Mouse (Mus musculus) lung, adult 2 months (tissue): ENCODE results near the gene Tnni3. TPM values are rescaled to one million over a fixed set of nuclear protein-coding genes. Genes with fewer than 3 reads are reported as not detected.

ENCODE experiments used
- DNase-seq: peaks from one replicate; pipeline ENCODE4 v3.0.0; 2022
- H3K4me1 ChIP-seq: fragments of 200-500 bp; 2 replicates; pipeline ENCODE4 v1.6.1; 2011; ENCODE audit warnings: low read length; ENCODE audit not compliant: control insufficient read depth, insufficient read depth
- H3K4me3 ChIP-seq: fragments of 200-500 bp; replicated peaks from 2 replicates; pipeline ENCODE3; 2011; ENCODE audit warnings: low read depth, mild to moderate bottlenecking, control low read depth, low read length; ENCODE audit errors: extremely low read depth
- CTCF ChIP-seq: fragments of 200-500 bp; IDR thresholded peaks from 2 replicates; pipeline ENCODE4 v1.5.1; 2011; ENCODE audit warnings: mild to moderate bottlenecking, low read length, control low read depth; ENCODE audit not compliant: insufficient read depth
- POLR2A ChIP-seq: fragments of 200-500 bp; IDR thresholded peaks from 2 replicates; pipeline ENCODE4 v1.6.1; 2011; ENCODE audit warnings: low read depth, mild to moderate bottlenecking, control low read depth, low read length, borderline replicate concordance; ENCODE audit errors: extremely low read depth
- WGBS: fragments of 180-500 bp; shearing (Covaris S2); methylation state at CpG from one replicate; pipeline ENCODE4 v1.1.7; 2018; 5-methylcytosine and 5-hydroxymethylcytosine counted together
- polyA plus RNA-seq: library from polyadenylated mRNA; depleted of rRNA; stranded (reverse); fragments of >200 nt; gene quantifications from 2 replicates; pipeline ENCODE4 v1.2.3, GENCODE M21; 2012

The Tnni3 gene
- polyA plus RNA-seq, 1 experiment: 428 TPM

GRCm38 (mm10) chr7:4500892-4501471 is 23.0 kb downstream of the Tnni3 start:
- peak; percentile 53 for DNase-seq
- TF ChIP-seq POLR2A: no peak
- TF ChIP-seq CTCF: no peak
- H3K4me3 ChIP-seq: peak overlapping the region; percentile 97
- under 1% methylated on average over 48 of the region's 52 CpGs for WGBS
- H3K4me1 ChIP-seq: peaks cover 20% of the 10 kb centered on the region

GRCm38 (mm10) chr7:4499034-4499433 is 25.0 kb downstream of the Tnni3 start:
- DNase-seq: no peak
- 77% methylated on average over 4 of the region's 4 CpGs for WGBS
- H3K4me3 ChIP-seq: no peak overlapping the region
- peaks cover 20% of the 10 kb centered on the region for H3K4me1 ChIP-seq
- no peak for TF ChIP-seq POLR2A
- no peak for TF ChIP-seq CTCF

- Histone ChIP-seq H3K4me3 (no peak overlapping the region), H3K4me1 (peaks cover 22% of the 10 kb centered on the region)
- DNase-seq: peak; percentile 48
- no peak for TF ChIP-seq CTCF
- 0 out of 2 replicates have a peak, but pooled peaks have one; percentile 4 for TF ChIP-seq POLR2A
- 12% methylated on average over 9 of the region's 9 CpGs for WGBS
These were observed 25.8 kb downstream of the Tnni3 start for GRCm38 (mm10) chr7:4498251-4498650.

GRCm38 (mm10) chr7:4497271-4497903 is 26.6 kb downstream of the Tnni3 start:
- DNase-seq: no peak
- TF ChIP-seq POLR2A (no peak), CTCF (no peak)
- H3K4me1 ChIP-seq: peaks cover 29% of the 10 kb centered on the region
- WGBS: 80% methylated on average over 9 of the region's 9 CpGs
- H3K4me3 ChIP-seq: no peak overlapping the region

GRCm38 (mm10) chr7:4496468-4496867 is 27.6 kb downstream of the Tnni3 start:
- DNase-seq: no peak
- H3K4me1 ChIP-seq: peaks cover 29% of the 10 kb centered on the region
- no peak overlapping the region for H3K4me3 ChIP-seq
- TF ChIP-seq POLR2A (no peak), CTCF (no peak)
- 91% methylated on average over 3 of the region's 3 CpGs for WGBS

GRCm38 (mm10) chr7:4493991-4494390 is 30.0 kb downstream of the Tnni3 start:
- TF ChIP-seq POLR2A: no peak
- no peak for TF ChIP-seq CTCF
- Histone ChIP-seq H3K4me1 (peaks cover 26% of the 10 kb centered on the region), H3K4me3 (no peak overlapping the region)
- DNase-seq: no peak
- WGBS: 6% methylated on average over 1 of the region's 1 CpGs

- peaks cover 20% of the 10 kb centered on the region for H3K4me1 ChIP-seq
- TF ChIP-seq POLR2A (no peak), CTCF (no peak)
- DNase-seq: no peak
- WGBS: 58% methylated on average over 13 of the region's 13 CpGs
- H3K4me3 ChIP-seq: no peak overlapping the region
These were observed 31.5 kb downstream of the Tnni3 start for GRCm38 (mm10) chr7:4492284-4493224.

- 36% methylated on average over 6 of the region's 6 CpGs for WGBS
- no peak for DNase-seq
These were observed 32.7 kb downstream of the Tnni3 start for GRCm38 (mm10) chr7:4491308-4491707.

GRCm38 (mm10) chr7:4482281-4482680 is 41.7 kb downstream of the Tnni3 start:
- Histone ChIP-seq H3K4me3 (no peak overlapping the region), H3K4me1 (peaks cover 4% of the 10 kb centered on the region; the same call in 1 of the 2 replicates)
- TF ChIP-seq CTCF (no peak), POLR2A (no peak)
- DNase-seq: no peak
- 84% methylated on average over 12 of the region's 12 CpGs for WGBS

More at GRCm38 (mm10) chr7:4491308-4491707, 32.7 kb downstream of the Tnni3 start:
- peaks cover 15% of the 10 kb centered on the region for H3K4me1 ChIP-seq
- TF ChIP-seq CTCF (no peak), POLR2A (no peak)
- H3K4me3 ChIP-seq: no peak overlapping the region

- no peak for DNase-seq
- Histone ChIP-seq H3K4me1 (peaks cover 4% of the 10 kb centered on the region; the same call in 1 of the 2 replicates), H3K4me3 (no peak overlapping the region)
- 27% methylated on average over 6 of the region's 6 CpGs for WGBS
- no peak for TF ChIP-seq POLR2A
- peak; percentile 62 for TF ChIP-seq CTCF
These were observed 44.4 kb downstream of the Tnni3 start for GRCm38 (mm10) chr7:4479674-4480073.
